Mouse (Mus musculus): ENCODE data around the gene Ctso. TPM values are rescaled to one million over a fixed set of nuclear protein-coding genes. Genes with fewer than 3 reads are reported as not detected.

Gene Ctso
- polyA plus RNA-seq, 1 experiment from 2014 or later = 8.2 TPM

DNA sequence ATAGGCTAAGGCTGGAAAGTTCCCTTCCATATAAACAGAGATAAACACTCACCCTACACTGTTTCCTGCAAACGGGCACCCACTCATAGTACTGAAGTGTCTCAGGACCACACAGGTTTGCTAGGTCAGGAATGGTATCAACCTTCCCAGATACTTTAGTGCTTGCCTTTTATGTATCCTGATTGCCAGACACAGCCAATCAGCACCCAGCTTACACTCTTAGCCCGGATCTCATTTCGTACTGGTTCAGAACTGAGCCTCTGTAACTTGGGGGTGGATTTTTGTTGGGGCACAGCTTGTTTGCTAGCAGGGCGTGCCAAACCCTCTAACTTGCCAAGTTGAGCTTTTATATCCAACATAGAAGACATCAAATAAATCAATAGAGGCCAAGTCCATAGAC, 43.2 kb downstream of the Ctso start:
- Histone ChIP-seq H3K9me3 (replicated peaks; ENCODE audit: control insufficient read depth, low read length) (no peaks in the 10 kb centered on the region), H3K36me3 (ENCODE audit: control insufficient read depth, insufficient read depth) (no peaks in the 10 kb centered on the region), H3K4me3 (ENCODE audit: low read depth, low read length) (no peak overlapping the region), H3K4me2 (ENCODE audit: low read depth, low read length) (no peak overlapping the region), H3K9ac (ENCODE audit: low read depth, low read length) (no peak overlapping the region), H3K27ac (ENCODE audit: low read length) (no peak overlapping the region), H3K4me1 (ENCODE audit: control insufficient read depth, low read depth, low read length) (no peaks in the 10 kb centered on the region), H3K27me3 (ENCODE audit: control insufficient read depth, insufficient read depth, low read depth, low read length) (no peaks in the 10 kb centered on the region)
- ATAC-seq (ENCODE audit: low read depth) = no peak
- 40% methylated on average over 4 of the region's 4 CpGs for WGBS (ENCODE audit: insufficient replicate concordance)

DNA sequence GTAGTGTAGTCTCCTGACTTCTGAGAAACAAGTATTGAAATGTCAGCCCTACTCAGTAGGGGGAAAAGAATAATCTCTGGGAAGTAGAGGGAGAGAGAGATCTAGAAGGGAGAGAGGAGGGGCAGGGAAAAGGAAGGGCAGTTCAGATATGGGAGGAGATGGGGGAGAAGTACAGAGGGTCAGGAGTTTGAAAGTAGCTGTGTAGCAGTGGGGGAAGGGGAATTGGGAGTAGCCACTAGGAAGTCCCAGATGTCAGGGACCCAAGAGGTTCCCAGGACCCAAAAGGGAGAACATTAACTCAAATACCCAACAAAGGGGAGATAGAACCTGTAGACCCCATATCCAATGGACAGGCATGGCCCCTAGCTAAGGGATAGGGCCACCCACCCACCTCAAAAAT, 43.7 kb downstream of the Ctso start, which contains the start of gene Tdo2:
TSS of gene Tdo2 (minus strand) at position 101 of the 400 bp plus-strand sequence.
- no peaks in the 10 kb centered on the region for H3K4me1 ChIP-seq (ENCODE audit: control insufficient read depth, low read depth, low read length)
- no peaks in the 10 kb centered on the region for H3K27me3 ChIP-seq (ENCODE audit: control insufficient read depth, insufficient read depth, low read depth, low read length)
- H3K27ac ChIP-seq (ENCODE audit: low read length) = no peak within 1 kb of the TSS
- no peak within 1 kb of the TSS for H3K9ac ChIP-seq (ENCODE audit: low read depth, low read length)
- H3K4me3 ChIP-seq (ENCODE audit: low read depth, low read length) = no peak within 1 kb of the TSS
- H3K9me3 ChIP-seq (replicated peaks; ENCODE audit: control insufficient read depth, low read length) = no peaks in the 10 kb centered on the region
- H3K36me3 ChIP-seq (ENCODE audit: control insufficient read depth, insufficient read depth) = no peaks in the 10 kb centered on the region
- no peak for ATAC-seq (ENCODE audit: low read depth)
- no peak within 1 kb of the TSS for H3K4me2 ChIP-seq (ENCODE audit: low read depth, low read length)

DNA sequence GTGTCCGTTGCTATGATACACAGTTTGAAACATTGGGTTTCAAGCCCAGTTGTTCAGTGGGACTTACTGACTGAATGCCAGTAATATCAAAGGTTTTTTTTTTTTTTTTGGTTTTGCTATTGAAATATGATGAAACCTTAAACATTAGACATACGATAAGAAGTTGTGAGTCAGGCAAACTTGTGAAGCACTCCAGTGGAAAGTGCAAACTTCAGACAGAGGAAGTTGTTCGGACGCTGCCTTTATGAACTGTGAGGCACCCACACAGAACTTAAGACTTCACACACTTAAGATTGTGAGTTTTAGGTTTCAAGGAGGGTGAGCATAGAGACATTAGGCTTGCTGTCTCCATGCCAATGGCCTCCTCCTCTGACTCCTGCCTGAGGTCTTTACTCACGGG, 49.2 kb downstream of the Ctso start:
- H3K4me2 ChIP-seq (ENCODE audit: low read depth, low read length) = no peak overlapping the region
- no peak for ATAC-seq (ENCODE audit: low read depth)
- no peaks in the 10 kb centered on the region for H3K36me3 ChIP-seq (ENCODE audit: control insufficient read depth, insufficient read depth)
- no peaks in the 10 kb centered on the region for H3K27me3 ChIP-seq (ENCODE audit: control insufficient read depth, insufficient read depth, low read depth, low read length)
- no peaks in the 10 kb centered on the region for H3K9me3 ChIP-seq (replicated peaks; ENCODE audit: control insufficient read depth, low read length)
- no peaks in the 10 kb centered on the region for H3K4me1 ChIP-seq (ENCODE audit: control insufficient read depth, low read depth, low read length)
- H3K9ac ChIP-seq (ENCODE audit: low read depth, low read length) = no peak overlapping the region
- 74% methylated on average over 5 of the region's 5 CpGs for WGBS (ENCODE audit: insufficient replicate concordance)
- H3K4me3 ChIP-seq (ENCODE audit: low read depth, low read length) = no peak overlapping the region
- no peak overlapping the region for H3K27ac ChIP-seq (ENCODE audit: low read length)

DNA sequence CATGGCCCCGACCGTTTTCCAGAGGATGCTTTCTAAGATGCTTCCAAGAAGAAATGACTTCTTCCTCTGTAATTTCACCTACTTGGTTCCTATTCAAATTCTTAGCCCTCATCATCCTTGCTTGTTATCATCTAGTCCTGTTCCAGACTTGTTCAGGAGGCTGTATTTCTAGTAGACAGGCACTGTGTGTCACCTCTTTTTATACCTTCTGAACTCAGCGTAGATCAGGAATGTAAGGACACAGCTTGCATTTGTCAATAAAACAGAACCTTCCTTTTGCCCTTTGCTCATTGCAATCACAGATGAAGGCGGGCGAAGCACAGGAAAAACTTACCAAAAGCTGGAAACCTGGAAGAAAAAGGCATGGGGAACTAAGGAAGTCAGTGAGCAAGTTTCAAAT, 49.6 kb downstream of the Ctso start, which contains the start of gene Asic5:
TSS of gene Asic5 (plus strand) at position 301 of the 400 bp plus-strand sequence.
- ATAC-seq (ENCODE audit: low read depth) = no peak
- no peaks in the 10 kb centered on the region for H3K27me3 ChIP-seq (ENCODE audit: control insufficient read depth, insufficient read depth, low read depth, low read length)

DNA sequence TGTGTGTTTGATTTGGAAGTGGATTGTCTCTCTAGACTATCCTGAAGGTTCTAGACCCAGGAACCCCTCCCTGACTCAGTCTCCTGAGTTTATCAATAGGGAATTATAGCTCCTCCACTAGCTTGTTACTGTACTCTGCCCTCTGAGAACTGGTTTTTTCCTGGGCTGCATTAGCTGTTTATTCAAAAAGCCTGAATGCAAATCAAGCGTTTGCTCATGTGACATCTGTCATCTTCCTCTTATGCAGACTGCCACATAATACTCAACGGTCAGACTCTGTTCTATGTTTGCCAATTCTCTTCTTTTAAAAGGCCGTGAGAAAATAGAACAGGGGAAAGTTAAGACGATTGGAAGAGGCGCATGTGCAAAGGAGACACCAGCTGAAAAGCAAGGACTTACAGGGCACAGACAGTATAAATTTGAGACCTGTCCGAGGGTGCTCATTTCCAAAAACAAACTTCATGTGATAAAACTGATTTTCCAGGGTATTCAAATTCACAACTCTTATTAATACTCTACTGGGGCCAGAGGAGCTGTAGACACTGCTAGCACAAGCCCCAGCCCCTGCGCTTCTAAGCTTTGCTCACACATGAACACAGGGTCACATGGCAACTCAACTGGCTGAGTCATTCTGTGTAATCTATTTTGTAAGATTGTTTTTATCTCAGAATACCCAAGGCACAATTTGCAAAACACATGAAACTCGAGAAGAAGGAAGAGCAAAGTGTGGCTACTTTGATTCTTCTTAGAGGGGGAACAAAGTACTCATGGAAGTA, 50.9 kb downstream of the Ctso start:
- no peak overlapping the region for H3K9ac ChIP-seq (ENCODE audit: low read depth, low read length)
- no peak for ATAC-seq (ENCODE audit: low read depth)
- H3K4me2 ChIP-seq (ENCODE audit: low read depth, low read length) = no peak overlapping the region
- WGBS (ENCODE audit: insufficient replicate concordance) = 52% methylated on average over 8 of the region's 8 CpGs
- no peaks in the 10 kb centered on the region for H3K9me3 ChIP-seq (replicated peaks; ENCODE audit: control insufficient read depth, low read length)
- no peak overlapping the region for H3K27ac ChIP-seq (ENCODE audit: low read length)
- no peaks in the 10 kb centered on the region for H3K27me3 ChIP-seq (ENCODE audit: control insufficient read depth, insufficient read depth, low read depth, low read length)
- no peaks in the 10 kb centered on the region for H3K4me1 ChIP-seq (ENCODE audit: control insufficient read depth, low read depth, low read length)
- H3K36me3 ChIP-seq (ENCODE audit: control insufficient read depth, insufficient read depth) = no peaks in the 10 kb centered on the region
- H3K4me3 ChIP-seq (ENCODE audit: low read depth, low read length) = no peak overlapping the region

More for the DNA sequence above, 49.6 kb downstream of the Ctso start, which contains the start of gene Asic5:
- WGBS (ENCODE audit: insufficient replicate concordance) = 74% methylated on average over 5 of the region's 5 CpGs
- Histone ChIP-seq H3K27ac (ENCODE audit: low read length) (no peak within 1 kb of the TSS), H3K4me2 (ENCODE audit: low read depth, low read length) (no peak within 1 kb of the TSS), H3K9me3 (replicated peaks; ENCODE audit: control insufficient read depth, low read length) (no peaks in the 10 kb centered on the region), H3K4me1 (ENCODE audit: control insufficient read depth, low read depth, low read length) (no peaks in the 10 kb centered on the region), H3K4me3 (ENCODE audit: low read depth, low read length) (no peak within 1 kb of the TSS), H3K36me3 (ENCODE audit: control insufficient read depth, insufficient read depth) (no peaks in the 10 kb centered on the region), H3K9ac (ENCODE audit: low read depth, low read length) (no peak within 1 kb of the TSS)

DNA sequence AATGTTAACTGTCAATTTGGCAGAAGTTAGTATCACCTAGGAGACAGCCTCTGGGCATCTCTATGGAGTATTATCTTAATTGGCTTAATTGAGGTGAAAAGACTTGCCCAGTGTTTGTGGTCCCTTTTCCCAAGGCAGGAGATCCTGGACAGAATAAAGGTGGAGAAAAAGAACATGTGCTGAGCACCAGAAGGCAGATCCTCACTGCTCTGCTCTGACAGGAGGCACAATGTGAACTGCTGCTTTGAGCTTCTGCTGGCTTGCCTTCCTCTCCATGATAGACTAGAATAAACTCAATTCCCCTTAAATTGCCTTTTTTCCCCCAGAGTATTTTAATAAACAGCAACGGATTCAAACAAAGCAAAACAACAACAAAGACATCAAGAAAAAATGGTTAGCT, 52.7 kb downstream of the Ctso start:
- Histone ChIP-seq H3K9ac (ENCODE audit: low read depth, low read length) (no peak overlapping the region), H3K27me3 (ENCODE audit: control insufficient read depth, insufficient read depth, low read depth, low read length) (no peaks in the 10 kb centered on the region), H3K4me1 (ENCODE audit: control insufficient read depth, low read depth, low read length) (no peaks in the 10 kb centered on the region), H3K27ac (ENCODE audit: low read length) (no peak overlapping the region), H3K9me3 (replicated peaks; ENCODE audit: control insufficient read depth, low read length) (no peaks in the 10 kb centered on the region), H3K4me3 (ENCODE audit: low read depth, low read length) (no peak overlapping the region), H3K36me3 (ENCODE audit: control insufficient read depth, insufficient read depth) (no peaks in the 10 kb centered on the region), H3K4me2 (ENCODE audit: low read depth, low read length) (no peak overlapping the region)
- ATAC-seq (ENCODE audit: low read depth) = no peak
- 28% methylated on average over 1 of the region's 1 CpGs for WGBS (ENCODE audit: insufficient replicate concordance)

DNA sequence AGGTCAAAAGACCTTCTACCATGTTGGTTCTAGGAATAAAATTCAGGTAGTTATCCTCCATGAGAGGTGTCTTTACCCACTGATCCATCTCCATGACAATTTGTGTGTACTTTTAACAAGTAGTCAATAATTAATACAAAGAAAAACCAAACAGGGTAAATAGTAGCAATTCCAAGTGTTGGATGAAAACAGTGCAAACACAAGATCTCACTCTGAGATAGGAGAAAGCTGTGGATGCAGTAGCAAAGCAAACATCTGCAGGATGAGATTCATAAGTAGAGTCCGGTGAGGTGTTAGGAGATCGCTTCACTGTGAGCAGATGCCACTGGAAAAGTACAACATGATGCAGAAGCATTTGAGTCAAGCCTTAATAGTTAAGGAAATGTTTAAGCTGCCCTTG, 53.7 kb downstream of the Ctso start:
- 68% methylated on average over 2 of the region's 2 CpGs for WGBS (ENCODE audit: insufficient replicate concordance)
- no peak overlapping the region for H3K4me2 ChIP-seq (ENCODE audit: low read depth, low read length)
- no peaks in the 10 kb centered on the region for H3K4me1 ChIP-seq (ENCODE audit: control insufficient read depth, low read depth, low read length)
- no peaks in the 10 kb centered on the region for H3K9me3 ChIP-seq (replicated peaks; ENCODE audit: control insufficient read depth, low read length)
- H3K9ac ChIP-seq (ENCODE audit: low read depth, low read length) = no peak overlapping the region
- no peaks in the 10 kb centered on the region for H3K36me3 ChIP-seq (ENCODE audit: control insufficient read depth, insufficient read depth)
- H3K4me3 ChIP-seq (ENCODE audit: low read depth, low read length) = no peak overlapping the region
- H3K27me3 ChIP-seq (ENCODE audit: control insufficient read depth, insufficient read depth, low read depth, low read length) = no peaks in the 10 kb centered on the region
- no peak for ATAC-seq (ENCODE audit: low read depth)
- no peak overlapping the region for H3K27ac ChIP-seq (ENCODE audit: low read length)

DNA sequence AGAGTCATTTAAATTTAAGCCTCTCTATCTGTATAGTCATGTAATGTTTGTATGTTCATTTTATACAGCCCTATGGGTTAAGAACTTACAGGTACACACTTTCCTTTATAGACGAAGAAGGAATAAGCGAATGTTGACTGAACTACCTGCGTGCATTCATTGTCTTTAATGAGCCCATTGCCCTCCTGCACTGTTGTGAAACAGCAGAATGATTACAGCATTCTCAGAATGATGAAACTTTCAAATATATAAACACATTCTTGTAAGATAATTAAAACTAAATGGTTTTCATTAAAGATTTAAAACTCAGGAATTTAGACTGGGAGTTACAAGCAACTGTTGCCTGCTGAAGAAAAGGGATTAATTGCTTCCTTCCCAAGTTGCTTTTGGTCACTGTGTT, 55.2 kb downstream of the Ctso start:
- H3K27me3 ChIP-seq (ENCODE audit: control insufficient read depth, insufficient read depth, low read depth, low read length) = no peaks in the 10 kb centered on the region
- no peaks in the 10 kb centered on the region for H3K9me3 ChIP-seq (replicated peaks; ENCODE audit: control insufficient read depth, low read length)
- no peak overlapping the region for H3K4me2 ChIP-seq (ENCODE audit: low read depth, low read length)
- no peaks in the 10 kb centered on the region for H3K36me3 ChIP-seq (ENCODE audit: control insufficient read depth, insufficient read depth)
- no peak overlapping the region for H3K9ac ChIP-seq (ENCODE audit: low read depth, low read length)
- H3K4me1 ChIP-seq (ENCODE audit: control insufficient read depth, low read depth, low read length) = no peaks in the 10 kb centered on the region
- WGBS (ENCODE audit: insufficient replicate concordance) = 55% methylated on average over 3 of the region's 3 CpGs
- H3K27ac ChIP-seq (ENCODE audit: low read length) = no peak overlapping the region
- no peak overlapping the region for H3K4me3 ChIP-seq (ENCODE audit: low read depth, low read length)
- ATAC-seq (ENCODE audit: low read depth) = no peak

DNA sequence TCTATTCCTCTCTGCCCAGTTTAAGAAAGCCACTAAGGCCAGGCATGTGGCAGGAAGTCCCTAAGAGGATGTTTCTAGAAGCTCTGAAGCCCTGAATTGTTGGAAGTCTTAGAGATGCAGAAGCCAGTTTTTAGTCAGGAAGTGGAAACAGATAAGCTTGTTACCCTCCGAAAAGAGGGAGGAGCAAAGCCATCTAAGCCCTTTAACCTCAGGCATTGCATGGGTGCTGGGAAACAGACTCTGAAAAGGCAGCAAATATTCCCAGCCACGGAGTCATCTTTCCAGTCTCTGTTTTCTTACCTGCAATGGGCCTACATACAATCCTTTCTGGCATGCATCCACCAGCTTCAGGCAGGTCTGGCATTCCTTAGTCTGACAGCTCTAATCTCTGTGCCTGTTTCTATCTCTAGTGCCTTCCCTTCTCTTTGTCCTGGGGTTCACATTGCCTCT, 57.3 kb downstream of the Ctso start:
- Histone ChIP-seq H3K27ac (ENCODE audit: low read length) (no peak overlapping the region), H3K27me3 (ENCODE audit: control insufficient read depth, insufficient read depth, low read depth, low read length) (no peaks in the 10 kb centered on the region), H3K4me3 (ENCODE audit: low read depth, low read length) (no peak overlapping the region), H3K4me2 (ENCODE audit: low read depth, low read length) (no peak overlapping the region), H3K36me3 (ENCODE audit: control insufficient read depth, insufficient read depth) (no peaks in the 10 kb centered on the region), H3K9me3 (replicated peaks; ENCODE audit: control insufficient read depth, low read length) (no peaks in the 10 kb centered on the region), H3K9ac (ENCODE audit: low read depth, low read length) (no peak overlapping the region), H3K4me1 (ENCODE audit: control insufficient read depth, low read depth, low read length) (no peaks in the 10 kb centered on the region)
- no peak for ATAC-seq (ENCODE audit: low read depth)
- WGBS (ENCODE audit: insufficient replicate concordance) = 23% methylated on average over 2 of the region's 2 CpGs
